Mouse (Mus musculus) gastrocnemius, postnatal 36 days (tissue): ENCODE data around the gene Ifnz. TPM values are rescaled to one million over a fixed set of nuclear protein-coding genes. Genes with fewer than 3 reads are reported as not detected.
"Not testable (repeated sequence)": the region's sequence is repeated elsewhere in the genome, so short reads cannot be mapped to it uniquely, and the experiment has no call there.

Experiments used
- DNase-seq, 2 experiments: peaks; one replicate each; pipeline ENCODE4 v3.0.0; 2022
- intact Hi-C: fragments of 180-260 bp; cut with DNase I; formaldehyde crosslinking; loops from one replicate; pipeline ENCODE4 v1.15.1; 2025
- long read RNA-seq, 2 experiments: library from polyadenylated mRNA; stranded (forward); transcript quantifications; one replicate each; pipeline ENCODE4 v2.0.0; 2021
- total RNA-seq, 2 experiments: library from RNA; stranded (reverse); gene quantifications; 2 replicates each; pipeline ENCODE4 v1.2.3; 2021

The Ifnz gene
- total RNA-seq = not detected
- long read RNA-seq, experiment 1 = 0 reads
- long read RNA-seq, experiment 2 = 0 reads

DNA sequence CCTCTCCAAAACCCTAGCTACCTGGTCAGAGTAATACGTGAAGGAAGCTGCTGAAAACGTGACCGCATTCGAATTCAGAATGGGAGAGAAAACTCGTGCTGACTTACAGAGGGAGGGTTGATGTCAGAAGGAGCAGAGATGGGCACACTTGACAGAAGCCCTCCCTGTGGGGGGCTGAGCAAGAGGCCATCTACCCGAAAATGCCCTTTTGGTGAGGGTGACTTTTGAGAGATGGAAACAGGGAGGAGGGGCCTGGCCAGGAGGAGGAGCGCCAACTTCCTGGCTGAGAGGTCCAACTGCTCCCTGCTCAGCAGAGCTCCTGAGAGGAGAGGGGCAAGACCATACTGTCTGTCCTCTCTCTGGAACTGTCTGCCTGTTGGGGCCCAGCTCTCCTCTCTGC is at the start of gene Ifnz:
Gene Ifnz (plus strand): TSS at position 301 of the 400 bp plus-strand sequence.
- DNase-seq, intact Hi-C loops: not testable (repeated sequence)

DNA sequence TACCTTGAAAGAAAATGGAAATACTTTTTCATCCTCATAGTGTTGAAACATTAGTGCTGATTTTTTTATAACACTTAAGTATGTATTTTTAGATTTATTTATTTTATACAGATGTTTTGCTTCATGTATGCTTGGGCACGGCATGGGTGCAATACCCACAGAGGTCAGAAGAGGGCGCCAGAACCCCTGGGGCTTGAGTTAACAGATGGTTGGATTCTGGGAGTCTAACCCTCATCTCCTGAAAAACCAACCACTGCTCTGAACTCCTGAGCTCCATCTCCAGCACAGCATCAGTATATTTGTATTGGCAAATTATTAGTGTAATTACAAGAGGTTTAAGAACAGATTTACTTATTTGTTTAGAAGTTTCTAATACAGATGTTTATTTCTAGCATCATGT is 43.5 kb upstream of the Ifnz start:
- DNase-seq = peak; percentile 66 to 67
- intact Hi-C loops = no loop called here

DNA sequence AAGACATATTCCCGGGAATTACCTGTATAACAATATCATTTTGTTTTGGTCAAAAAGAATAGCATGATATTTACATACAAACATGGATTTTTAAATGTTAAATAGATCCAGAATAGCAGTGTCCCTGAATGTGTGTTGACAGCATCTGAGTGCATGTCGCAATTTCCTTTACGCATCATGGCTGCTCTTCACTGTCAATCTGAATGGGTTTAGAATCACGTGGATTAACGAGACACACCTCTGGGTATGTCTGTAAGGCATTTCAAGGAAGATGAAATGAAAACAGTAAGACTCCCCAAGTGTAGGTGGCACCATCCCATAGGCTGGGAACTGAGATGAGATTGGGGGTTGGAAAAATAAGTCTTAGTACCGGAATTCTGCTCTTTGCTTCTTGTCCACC is 42.9 kb upstream of the Ifnz start:
- no peak for DNase-seq
- intact Hi-C loops = no loop called here

DNA sequence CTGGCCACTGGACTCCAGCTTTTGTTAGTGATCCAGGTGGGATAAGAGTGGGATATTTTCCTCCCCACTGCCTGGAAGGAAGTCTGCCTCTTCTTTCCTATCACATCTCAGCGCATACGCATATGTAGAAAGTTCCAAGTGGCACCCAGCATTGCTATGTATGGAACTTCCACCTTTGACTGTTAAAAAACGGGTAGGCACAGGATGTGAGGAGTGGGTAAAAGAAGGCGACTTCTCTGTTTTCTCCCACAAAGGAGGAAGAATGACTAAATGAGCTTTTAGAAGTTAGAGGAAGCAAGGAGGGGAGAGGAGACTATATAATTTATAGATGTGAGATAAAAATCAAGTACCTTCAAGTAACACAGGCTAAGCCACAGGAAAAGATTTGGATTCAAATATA is 40.5 kb upstream of the Ifnz start:
- DNase-seq = no peak
- intact Hi-C loops = no loop called here

DNA sequence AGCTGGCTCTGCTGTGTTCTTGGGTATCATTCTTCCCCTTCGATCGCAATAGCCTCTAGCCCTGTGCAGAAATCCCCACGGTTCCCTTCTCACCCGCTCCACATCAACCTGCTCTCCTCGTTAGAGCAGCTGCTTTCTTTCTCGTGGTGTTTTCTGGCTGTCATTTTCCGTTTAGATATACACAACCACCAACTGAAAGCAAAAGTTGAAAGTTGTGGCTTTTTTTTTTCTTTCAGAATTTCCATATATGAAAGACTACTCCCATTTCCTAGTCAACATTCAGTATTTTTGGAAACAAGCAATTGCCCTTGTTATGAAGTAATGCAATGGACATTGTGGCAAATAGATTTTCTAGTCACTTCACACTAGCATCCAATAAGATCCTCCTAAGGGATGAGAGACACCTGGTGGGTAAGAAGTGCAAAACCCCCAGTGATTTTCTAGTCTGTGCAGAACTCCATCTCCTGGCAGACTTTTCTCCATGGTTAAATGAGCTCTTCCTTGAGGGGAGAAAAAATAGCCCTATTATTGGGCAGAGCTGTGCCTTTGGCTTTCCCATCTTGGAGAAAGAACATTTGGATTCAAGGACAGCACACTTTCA is 39.1 kb upstream of the Ifnz start:
- intact Hi-C loops = no loop called here

DNA sequence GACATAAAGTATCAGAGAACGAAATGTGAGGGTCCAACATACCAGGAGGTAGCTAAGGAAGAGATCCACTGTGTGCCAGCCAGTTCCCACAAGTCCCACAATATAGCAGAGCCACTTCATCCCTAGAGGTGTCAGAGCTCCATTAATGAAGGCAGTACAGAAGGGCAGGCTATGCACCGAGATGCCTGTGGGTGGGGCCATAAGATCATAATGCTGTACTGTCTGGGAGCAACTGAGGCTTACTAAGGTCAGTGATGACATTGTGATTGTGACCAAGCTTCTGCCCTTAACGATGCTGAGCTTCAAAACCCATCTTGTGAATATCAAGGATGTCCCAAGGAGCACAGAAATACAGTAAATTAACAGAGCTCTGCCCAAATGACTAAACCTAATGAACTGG is 37.7 kb upstream of the Ifnz start:
- DNase-seq = no peak
- intact Hi-C loops = no loop called here

More for the DNA sequence above, 39.1 kb upstream of the Ifnz start:
- no peak for DNase-seq

DNA sequence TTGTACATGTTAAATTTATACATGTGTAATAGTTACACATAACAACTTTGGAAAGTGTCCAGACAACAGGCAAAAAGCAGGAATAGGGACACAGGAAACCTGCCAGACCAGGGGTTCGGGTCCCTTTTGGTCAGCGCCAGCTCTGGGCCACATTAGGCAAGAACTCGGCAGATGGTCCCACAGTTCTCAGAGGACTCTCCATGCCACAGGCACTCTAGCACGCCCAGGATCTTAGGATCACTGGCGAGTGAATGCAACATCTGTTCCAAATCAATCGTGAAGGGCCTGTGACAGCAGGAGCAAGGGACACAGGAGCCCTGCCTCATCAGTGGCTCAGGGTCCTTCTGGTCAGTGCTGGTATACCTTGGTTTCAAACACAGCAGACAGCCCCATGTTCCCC is 32.0 kb upstream of the Ifnz start:
- no peak for DNase-seq
- intact Hi-C loops = no loop called here

DNA sequence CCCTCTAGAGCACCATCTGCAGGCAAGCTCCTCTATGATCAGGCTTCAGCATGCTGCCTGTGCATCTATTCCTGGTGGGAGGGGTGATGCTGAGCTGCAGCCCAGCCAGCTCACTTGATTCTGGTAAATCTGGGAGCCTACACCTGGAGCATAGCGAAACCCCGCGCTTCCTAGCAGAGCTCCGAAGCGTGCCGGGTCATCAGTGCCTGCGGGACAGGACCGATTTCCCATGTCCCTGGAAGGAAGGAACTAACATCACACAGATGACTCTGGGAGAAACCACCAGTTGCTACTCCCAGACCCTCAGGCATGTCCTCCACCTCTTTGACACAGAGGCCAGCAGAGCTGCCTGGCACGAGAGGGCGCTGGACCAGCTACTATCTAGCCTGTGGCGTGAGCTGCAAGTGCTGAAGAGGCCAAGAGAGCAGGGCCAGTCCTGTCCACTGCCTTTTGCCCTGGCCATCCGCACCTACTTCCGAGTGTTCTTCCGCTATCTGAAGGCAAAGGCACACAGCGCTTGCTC is 27.1 kb upstream of the Ifnz start, which contains the start of gene Gm13271:
Gene Gm13271 (plus strand): TSS at position 51 of the 523 bp plus-strand sequence.
- intact Hi-C loops = not testable (repeated sequence)
- DNase-seq = peak; percentile 59 to 71

DNA sequence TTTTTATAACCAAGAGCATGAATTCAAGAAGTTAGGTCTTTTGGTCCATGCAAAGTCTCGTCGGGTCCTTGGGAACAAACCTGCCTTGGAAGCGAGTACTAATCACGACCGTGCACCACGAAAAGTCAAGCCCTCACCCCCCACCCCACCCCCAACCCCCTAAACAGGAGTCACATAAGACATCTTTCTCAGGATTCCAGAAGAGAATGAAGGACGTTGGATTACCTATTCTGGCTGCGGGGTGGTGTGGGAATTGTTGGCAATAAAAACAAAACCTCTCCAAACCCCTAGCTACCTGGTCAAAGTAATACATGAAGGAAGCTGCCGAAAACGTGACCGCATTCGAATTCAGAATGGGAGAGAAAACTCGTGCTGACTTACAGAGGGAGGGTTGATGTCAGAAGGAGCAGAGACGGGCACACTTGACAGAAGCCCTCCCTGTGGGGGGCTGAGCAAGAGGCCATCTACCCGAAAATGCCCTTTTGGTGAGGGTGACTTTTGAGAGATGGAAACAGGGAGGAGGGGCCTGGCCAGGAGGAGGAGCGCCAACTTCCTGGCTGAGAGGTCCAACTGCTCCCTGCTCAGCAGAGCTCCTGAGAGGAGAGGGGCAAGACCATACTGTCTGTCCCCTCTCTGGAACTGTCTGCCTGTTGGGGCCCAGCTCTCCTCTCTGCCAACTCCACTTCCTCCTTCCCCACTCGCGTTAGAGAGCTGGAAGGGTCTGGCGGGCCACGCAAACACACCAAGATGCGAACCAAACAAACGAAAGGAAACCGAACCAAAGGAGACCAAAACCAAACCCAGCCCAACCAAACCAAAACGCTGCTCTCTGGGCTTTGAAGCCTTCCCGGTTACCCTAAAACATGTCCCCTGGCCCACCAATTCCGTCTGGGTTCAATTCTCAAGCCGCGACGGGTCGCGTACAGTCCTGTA is 25.1 kb upstream of the Ifnz start:
- intact Hi-C loops = not testable (repeated sequence)
- DNase-seq = peak in 1 of 2 experiments; percentile 25

DNA sequence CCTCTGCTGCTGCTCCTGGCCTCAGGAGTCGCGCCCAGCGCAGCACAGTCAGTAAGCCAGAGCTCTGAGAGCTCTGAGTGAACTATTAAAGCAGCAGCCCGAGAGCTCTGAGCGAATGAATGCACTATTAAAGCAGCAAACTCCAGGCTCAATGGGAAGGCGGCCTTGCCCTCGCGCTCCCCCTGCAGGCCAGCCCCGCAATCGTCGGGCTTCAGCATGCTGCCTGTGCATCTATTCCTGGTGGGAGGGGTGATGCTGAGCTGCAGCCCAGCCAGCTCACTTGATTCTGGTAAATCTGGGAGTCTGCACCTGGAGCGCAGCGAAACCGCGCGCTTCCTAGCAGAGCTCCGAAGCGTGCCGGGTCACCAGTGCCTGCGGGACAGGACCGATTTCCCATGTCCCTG is 24.3 kb upstream of the Ifnz start:
- intact Hi-C loops = not testable (repeated sequence)
- DNase-seq = peak; percentile 74 to 90

DNA sequence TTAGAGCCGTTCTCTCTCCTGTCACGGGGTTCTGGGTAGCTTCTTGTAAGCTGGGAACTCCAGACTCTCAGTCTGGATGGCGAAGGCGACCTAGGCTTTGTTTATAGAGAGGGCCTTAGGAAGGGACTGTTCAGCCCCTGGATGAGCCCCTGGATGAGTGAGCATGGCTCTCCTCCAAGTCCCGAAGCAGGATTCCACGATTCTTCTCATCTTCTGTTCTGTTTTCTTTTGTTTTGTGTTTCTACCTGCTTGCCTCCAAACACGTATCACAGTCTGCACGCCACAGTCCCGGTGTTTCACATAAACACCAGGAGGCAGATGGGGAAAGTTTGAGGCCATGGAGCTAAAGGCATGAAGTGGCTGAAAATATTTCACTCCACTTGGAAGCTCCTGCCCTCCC is 23.2 kb upstream of the Ifnz start:
- DNase-seq, intact Hi-C loops: not testable (repeated sequence)

DNA sequence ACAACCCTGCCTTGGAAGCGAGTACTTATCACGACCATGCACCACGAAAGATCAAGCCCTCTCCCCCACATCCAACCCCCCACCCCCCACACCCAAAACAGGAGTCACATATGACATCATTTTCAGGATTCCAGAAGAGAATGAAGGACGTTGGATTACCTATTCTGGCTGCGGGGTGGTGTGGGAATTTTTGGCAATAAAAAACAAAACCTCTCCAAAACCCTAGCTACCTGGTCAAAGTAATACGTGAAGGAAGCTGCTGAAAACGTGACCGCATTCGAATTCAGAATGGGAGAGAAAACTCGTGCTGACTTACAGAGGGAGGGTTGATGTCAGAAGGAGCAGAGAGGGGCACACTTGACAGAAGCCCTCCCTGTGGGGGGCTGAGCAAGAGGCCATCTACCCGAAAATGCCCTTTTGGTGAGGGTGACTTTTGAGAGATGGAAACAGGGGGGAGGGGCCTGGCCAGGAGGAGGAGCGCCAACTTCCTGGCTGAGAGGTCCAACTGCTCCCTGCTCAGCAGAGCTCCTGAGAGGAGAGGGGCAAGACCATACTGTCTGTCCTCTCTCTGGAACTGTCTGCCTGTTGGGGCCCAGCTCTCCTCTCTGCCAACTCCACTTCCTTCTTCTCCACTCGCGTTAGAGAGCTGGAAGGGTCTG is 22.2 kb upstream of the Ifnz start, which contains the start of gene Gm13283:
Gene Gm13283 (plus strand): TSS at position 510 of the 659 bp plus-strand sequence.
- DNase-seq, intact Hi-C loops: not testable (repeated sequence)

DNA sequence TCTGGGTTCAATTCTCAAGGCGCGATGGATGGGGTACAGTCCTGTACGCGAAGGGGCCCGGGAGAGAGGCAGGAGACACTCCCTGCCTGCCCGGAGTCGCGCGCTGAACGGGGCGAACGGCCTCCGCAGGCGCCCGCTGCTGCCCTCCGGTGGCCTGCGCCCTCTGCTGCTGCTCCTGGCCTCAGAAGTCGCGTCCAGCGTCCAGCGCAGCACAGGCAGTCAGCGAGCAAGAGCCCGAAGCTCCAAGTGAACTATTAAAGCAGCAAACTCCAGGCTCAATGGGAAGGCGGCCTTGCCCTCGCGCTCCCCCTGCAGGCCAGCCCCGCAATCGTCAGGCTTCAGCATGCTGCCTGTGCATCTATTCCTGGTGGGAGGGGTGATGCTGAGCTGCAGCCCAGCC is 21.5 kb upstream of the Ifnz start:
- intact Hi-C loops = not testable (repeated sequence)
- peak; percentile 65 to 71 for DNase-seq

DNA sequence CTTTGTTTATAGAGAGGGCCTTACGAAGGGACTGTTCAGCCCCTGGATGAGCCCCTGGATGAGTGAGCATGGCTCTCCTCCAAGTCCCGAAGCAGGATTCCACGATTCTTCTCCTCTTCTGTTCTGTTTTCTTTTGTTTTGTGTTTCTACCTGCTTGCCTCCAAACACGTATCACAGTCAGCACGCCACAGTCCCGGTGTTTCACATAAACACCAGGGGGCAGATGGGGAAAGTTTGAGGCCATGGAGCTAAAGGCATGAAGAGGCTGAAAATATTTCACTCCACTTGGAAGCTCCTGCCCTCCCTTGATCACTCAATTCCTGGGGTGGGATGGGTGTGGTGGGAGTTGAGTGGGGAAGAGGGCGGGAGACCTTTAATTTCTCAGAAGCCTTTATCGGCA is 20.2 kb upstream of the Ifnz start:
- intact Hi-C loops = not testable (repeated sequence)
- DNase-seq = peak; percentile 55 to 68

DNA sequence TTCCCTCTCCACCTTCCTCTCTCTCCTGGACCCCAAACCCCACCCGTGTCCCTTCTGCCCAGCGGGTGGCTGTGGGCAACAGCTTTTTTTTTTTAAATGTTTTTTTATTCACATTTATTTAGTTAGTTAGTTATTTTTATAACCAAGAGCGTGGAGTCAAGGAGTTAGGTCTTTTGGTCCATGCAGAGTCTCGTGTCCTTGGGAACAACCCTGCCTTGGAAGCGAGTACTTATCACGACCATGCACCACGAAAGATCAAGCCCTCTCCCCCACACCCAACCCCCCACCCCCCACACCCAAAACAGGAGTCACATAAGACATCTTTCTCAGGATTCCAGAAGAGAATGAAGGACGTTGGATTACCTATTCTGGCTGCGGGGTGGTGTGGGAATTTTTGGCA is 19.6 kb upstream of the Ifnz start:
- intact Hi-C loops = not testable (repeated sequence)

DNA sequence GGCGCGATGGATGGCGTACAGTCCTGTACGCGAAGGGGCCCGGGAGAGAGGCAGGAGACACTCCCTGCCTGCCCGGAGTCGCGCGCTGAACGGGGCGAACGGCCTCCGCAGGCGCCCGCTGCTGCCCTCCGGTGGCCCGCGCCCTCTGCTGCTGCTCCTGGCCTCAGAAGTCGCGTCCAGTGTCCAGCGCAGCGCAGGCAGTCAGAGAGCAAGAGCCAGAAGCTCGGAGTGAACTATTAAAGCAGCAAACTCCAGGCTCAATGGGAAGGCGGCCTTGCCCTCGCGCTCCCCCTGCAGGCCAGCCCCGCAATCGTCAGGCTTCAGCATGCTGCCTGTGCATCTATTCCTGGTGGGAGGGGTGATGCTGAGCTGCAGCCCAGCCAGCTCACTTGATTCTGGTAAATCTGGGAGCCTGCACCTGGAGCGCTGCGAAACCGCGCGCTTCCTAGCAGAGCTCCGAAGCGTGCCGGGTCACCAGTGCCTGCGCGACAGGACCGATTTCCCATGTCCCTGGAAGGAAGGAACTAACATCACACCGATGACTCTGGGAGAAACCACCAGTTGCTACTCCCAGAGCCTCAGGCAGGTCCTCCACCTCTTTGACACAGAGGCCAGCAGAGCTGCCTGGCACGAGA is 18.4 kb upstream of the Ifnz start:
- DNase-seq = peak; percentile 38 to 46
- intact Hi-C loops = not testable (repeated sequence)

More for the DNA sequence above, 19.6 kb upstream of the Ifnz start:
- DNase-seq = not testable (repeated sequence)

DNA sequence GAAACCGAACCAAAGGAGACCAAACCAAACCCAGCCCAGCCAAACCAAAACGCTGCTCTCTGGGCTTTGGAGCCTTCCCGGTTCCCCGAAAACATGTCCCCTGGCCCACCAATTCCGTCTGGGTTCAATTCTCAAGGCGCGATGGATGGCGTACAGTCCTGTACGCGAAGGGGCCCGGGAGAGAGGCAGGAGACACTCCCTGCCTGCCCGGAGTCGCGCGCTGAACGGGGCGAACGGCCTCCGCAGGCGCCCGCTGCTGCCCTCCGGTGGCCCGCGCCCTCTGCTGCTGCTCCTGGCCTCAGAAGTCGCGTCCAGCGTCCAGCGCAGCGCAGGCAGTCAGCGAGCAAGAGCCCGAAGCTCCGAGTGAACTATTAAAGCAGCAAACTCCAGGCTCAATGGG is 8.4 kb upstream of the Ifnz start, which contains the start of gene Gm13290:
Gene Gm13290 (plus strand): TSS at position 301 of the 400 bp plus-strand sequence.
- intact Hi-C loops, DNase-seq: not testable (repeated sequence)

DNA sequence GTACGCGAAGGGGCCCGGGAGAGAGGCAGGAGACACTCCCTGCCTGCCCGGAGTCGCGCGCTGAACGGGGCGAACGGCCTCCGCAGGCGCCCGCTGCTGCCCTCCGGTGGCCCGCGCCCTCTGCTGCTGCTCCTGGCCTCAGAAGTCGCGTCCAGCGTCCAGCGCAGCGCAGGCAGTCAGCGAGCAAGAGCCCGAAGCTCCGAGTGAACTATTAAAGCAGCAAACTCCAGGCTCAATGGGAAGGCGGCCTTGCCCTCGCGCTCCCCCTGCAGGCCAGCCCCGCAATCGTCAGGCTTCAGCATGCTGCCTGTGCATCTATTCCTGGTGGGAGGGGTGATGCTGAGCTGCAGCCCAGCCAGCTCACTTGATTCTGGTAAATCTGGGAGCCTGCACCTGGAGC is 5.3 kb upstream of the Ifnz start, which contains the start of gene Gm13289:
Gene Gm13289 (plus strand): TSS at position 301 of the 400 bp plus-strand sequence.
- DNase-seq, intact Hi-C loops: not testable (repeated sequence)

DNA sequence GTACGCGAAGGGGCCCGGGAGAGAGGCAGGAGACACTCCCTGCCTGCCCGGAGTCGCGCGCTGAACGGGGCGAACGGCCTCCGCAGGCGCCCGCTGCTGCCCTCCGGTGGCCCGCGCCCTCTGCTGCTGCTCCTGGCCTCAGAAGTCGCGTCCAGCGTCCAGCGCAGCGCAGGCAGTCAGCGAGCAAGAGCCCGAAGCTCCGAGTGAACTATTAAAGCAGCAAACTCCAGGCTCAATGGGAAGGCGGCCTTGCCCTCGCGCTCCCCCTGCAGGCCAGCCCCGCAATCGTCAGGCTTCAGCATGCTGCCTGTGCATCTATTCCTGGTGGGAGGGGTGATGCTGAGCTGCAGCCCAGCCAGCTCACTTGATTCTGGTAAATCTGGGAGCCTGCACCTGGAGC is 2.4 kb upstream of the Ifnz start, which contains the start of gene Gm13272:
Gene Gm13272 (plus strand): TSS at position 301 of the 400 bp plus-strand sequence.
- intact Hi-C loops, DNase-seq: not testable (repeated sequence)

DNA sequence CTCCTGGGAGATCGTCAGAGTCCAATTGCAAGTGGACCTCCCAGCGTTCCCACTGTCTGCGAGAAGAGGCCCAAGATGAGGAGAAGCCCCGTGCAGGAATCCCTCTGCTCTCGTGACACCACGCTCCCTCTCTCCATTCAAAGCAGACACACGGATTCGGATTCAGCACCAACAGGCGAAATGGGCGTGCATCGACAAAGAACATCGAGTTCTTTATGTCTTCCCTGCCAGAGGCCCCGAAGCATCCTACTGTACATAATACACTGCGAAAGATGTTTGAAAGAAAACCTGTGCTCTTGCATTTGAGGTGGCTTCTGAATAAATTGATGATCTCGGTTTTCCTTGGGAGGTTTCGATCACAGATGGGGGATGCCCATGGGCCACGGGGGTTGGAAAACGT is 1.6 kb upstream of the Ifnz start:
- DNase-seq, intact Hi-C loops: not testable (repeated sequence)
